Mouse (Mus musculus) heart, postnatal 0 days (tissue): ENCODE data around the gene Glod4.

ENCODE experiments used
- CTCF ChIP-seq: IDR thresholded peaks from 2 replicates; pipeline ENCODE4 v1.5.1; 2016; ENCODE audit warnings: antibody characterized with exemption, control low read depth, low read depth
- EP300 ChIP-seq: IDR thresholded peaks from 2 replicates; pipeline ENCODE4 v1.6.1; 2016; ENCODE audit warnings: antibody characterized with exemption, low read depth

- TF ChIP-seq CTCF (no peak), EP300 (peak; percentile 74; the same call in 1 of the 2 replicates)
Observed at GRCm38 (mm10) chr11:76081048-76081640, 162.4 kb downstream of the Glod4 start.
